Mouse (Mus musculus) heart, embryonic 16.5 days (tissue): ENCODE results near the gene Tbc1d8. TPM values are rescaled to one million over a fixed set of nuclear protein-coding genes. Genes with fewer than 3 reads are reported as not detected.

Experiments used
- ATAC-seq: fragments of 200-750 bp; cut with Nextera tagmentation; replicated peaks from 2 replicates; pipeline ENCODE4 v1.8.0; 2017; ENCODE audit warnings: moderate number of reproducible peaks; ENCODE audit not compliant: insufficient read depth, low FRiP score; ENCODE audit errors: extremely low read depth
- H3K27ac ChIP-seq: fragments of 300-500 bp; sonication (generic); 2 replicates; pipeline ENCODE4 v1.5.1; 2014; ENCODE audit warnings: mild to moderate bottlenecking, low read length, control low read depth, moderate library complexity
- H3K27me3 ChIP-seq: fragments of 300-500 bp; sonication (generic); 2 replicates; pipeline ENCODE4 v1.6.1; 2014; ENCODE audit warnings: low read length, mixed read lengths; ENCODE audit not compliant: control insufficient read depth, insufficient read depth
- H3K36me3 ChIP-seq: fragments of 300-500 bp; sonication (generic); 2 replicates; pipeline ENCODE4 v1.6.1; 2014; ENCODE audit not compliant: control insufficient read depth, insufficient read depth
- H3K4me1 ChIP-seq: fragments of 300-500 bp; sonication (generic); 2 replicates; pipeline ENCODE4 v1.6.1; 2014; ENCODE audit warnings: low read length, mixed read lengths; ENCODE audit not compliant: control insufficient read depth, insufficient read depth
- H3K4me2 ChIP-seq: fragments of 300-500 bp; sonication (generic); 2 replicates; pipeline ENCODE4 v1.6.1; 2014; ENCODE audit warnings: low read depth, mild to moderate bottlenecking, control low read depth, low read length
- H3K4me3 ChIP-seq: fragments of 300-500 bp; sonication (generic); 2 replicates; pipeline ENCODE4 v1.5.1; 2014; ENCODE audit warnings: mild to moderate bottlenecking, control low read depth, low read length
- H3K9ac ChIP-seq: fragments of 300-500 bp; sonication (generic); 2 replicates; pipeline ENCODE4 v1.6.1; 2014; ENCODE audit warnings: low read length, control low read depth
- H3K9me3 ChIP-seq: fragments of 300-500 bp; sonication (generic); replicated peaks from 2 replicates; pipeline ENCODE4 v1.6.1; 2016; ENCODE audit warnings: low read length; ENCODE audit not compliant: control insufficient read depth
- WGBS: fragments of 180-500 bp; shearing (Covaris S2); extraction: QIAGEN DNeasy Blood & Tissue Kit; methylation state at CpG from one replicate; pipeline ENCODE4 v1.1.7; 2014; 5-methylcytosine and 5-hydroxymethylcytosine counted together
- polyA plus RNA-seq: library from polyadenylated mRNA; unstranded; fragments of >200 nt; fragmentation: Nextera tagmentation; extraction: Ambion mirVana; gene quantifications from 2 replicates; pipeline ENCODE4 v1.2.1, GENCODE M21; 2015

The Tbc1d8 gene
- polyA plus RNA-seq, 1 experiment from 2014 or later = 11.2 TPM

DNA sequence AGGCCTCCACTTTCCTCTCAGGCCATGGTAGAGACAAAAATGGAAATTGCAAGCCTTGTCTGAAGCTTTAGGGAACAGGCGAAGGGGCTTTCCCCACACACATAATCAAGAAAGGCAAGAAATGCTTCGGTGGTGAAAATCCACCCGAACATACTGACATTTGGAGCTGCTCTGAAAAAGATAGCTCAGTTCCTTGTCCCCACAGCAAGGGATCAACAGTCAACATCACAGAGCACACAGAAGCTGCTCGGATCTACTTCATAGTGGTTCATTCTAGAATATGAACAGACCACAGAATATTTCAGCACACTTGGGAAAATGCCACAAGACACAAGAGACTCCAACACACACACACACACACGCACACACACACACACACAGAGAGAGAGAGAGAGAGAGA is 14.6 kb upstream of the Tbc1d8 start:
- no peak overlapping the region for H3K4me3 ChIP-seq
- peaks cover 3% of the 10 kb centered on the region; the same call in 1 of the 2 replicates for H3K9me3 ChIP-seq
- ATAC-seq = no peak
- H3K27ac ChIP-seq = no peak overlapping the region
- no peaks in the 10 kb centered on the region for H3K27me3 ChIP-seq
- no peak overlapping the region for H3K9ac ChIP-seq
- no peaks in the 10 kb centered on the region for H3K36me3 ChIP-seq
- no peak overlapping the region for H3K4me2 ChIP-seq
- H3K4me1 ChIP-seq = no peaks in the 10 kb centered on the region
- WGBS = 71% methylated on average over 5 of the region's 5 CpGs

DNA sequence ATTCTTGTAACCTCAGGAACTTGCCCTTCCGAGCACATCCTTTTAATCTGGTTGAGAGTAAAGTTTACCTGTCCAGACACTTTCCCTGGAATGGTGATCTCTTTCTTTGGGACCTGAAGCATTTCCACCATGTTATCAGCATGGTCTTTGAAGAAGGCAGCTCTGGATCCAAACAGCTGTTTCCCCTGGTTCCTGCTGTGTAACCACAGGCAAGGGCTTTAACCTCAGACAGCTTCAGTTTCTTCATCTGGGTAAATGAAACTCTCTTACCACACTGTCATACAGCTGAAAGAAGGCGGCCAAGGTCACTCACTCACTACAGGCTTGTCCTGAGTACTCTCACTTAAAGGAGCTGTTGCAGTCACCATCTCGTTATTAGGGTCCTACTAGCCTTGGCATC is 8.8 kb upstream of the Tbc1d8 start:
- H3K9ac ChIP-seq = no peak overlapping the region
- H3K27ac ChIP-seq = no peak overlapping the region
- no peak overlapping the region for H3K4me3 ChIP-seq
- H3K4me2 ChIP-seq = no peak overlapping the region
- no peak for ATAC-seq
- no peaks in the 10 kb centered on the region for H3K27me3 ChIP-seq
- no peaks in the 10 kb centered on the region for H3K36me3 ChIP-seq
- no peaks in the 10 kb centered on the region for H3K9me3 ChIP-seq
- no peaks in the 10 kb centered on the region for H3K4me1 ChIP-seq
- 73% methylated on average over 3 of the region's 3 CpGs for WGBS

DNA sequence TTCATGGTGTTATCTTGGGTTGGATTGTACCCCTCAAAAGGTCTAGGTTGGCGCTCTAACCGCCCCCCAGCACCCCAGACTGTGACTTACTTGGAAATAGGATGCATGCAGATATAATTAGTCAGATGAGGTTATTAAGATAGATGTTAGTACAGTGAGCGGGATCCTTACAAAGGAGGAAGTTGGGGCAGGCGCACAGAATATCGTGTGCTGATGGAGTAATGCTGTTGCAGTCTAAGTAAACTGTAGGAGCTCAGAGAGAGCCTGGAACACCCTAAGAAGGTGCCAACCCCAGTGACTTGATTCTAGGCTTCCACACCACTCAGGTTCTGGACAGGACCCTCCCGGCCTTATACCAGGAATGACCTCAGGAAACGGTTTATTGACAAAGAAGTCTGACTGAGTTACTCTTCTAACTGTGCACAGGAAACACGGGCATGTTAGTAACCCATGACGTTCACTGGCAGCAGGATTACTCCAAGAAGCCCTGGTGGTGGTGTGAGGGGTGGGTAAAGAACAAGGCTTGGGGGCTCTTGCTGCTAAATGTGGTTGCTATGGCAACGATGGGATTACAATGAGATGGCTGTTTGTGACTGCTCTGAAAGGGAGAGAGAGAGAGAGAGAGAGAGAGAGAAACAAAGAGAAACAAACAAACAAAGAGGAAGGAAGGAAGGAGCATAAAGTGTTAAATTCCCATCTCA is 3.7 kb upstream of the Tbc1d8 start:
- Histone ChIP-seq H3K4me1 (peaks cover 5% of the 10 kb centered on the region), H3K27ac (no peak overlapping the region), H3K27me3 (no peaks in the 10 kb centered on the region), H3K36me3 (no peaks in the 10 kb centered on the region), H3K4me2 (no peak overlapping the region), H3K9me3 (no peaks in the 10 kb centered on the region), H3K4me3 (no peak overlapping the region), H3K9ac (no peak overlapping the region)
- 56% methylated on average over 10 of the region's 10 CpGs for WGBS
- ATAC-seq = no peak

DNA sequence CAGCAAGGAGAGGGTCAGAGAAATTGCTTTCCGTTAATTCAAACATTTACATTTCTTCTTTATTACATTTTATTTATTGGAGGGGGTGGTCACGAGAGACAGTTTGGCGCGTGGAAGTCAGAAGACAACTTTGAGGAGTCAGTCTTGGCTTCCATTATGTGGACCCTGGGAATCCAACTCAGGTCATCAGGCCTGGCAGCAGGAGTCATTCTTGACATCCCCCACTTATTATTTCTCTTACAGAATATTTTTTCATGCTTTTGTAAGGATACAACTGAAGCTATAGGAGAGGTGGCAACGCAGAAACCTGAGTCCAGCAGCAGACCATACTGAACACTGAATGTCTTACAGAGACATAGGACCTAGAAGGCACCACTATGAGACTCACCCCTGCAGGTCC is 699 bp upstream of the Tbc1d8 start:
- Histone ChIP-seq H3K27me3 (no peaks in the 10 kb centered on the region), H3K4me3 (peak overlapping the region; percentile 78; the same call in 1 of the 2 replicates), H3K9ac (no peak overlapping the region), H3K9me3 (no peaks in the 10 kb centered on the region), H3K4me1 (peaks cover 8% of the 10 kb centered on the region), H3K36me3 (no peaks in the 10 kb centered on the region), H3K4me2 (peak overlapping the region; percentile 95), H3K27ac (peak overlapping the region; percentile 31)
- WGBS = 69% methylated on average over 5 of the region's 5 CpGs
- ATAC-seq = no peak

DNA sequence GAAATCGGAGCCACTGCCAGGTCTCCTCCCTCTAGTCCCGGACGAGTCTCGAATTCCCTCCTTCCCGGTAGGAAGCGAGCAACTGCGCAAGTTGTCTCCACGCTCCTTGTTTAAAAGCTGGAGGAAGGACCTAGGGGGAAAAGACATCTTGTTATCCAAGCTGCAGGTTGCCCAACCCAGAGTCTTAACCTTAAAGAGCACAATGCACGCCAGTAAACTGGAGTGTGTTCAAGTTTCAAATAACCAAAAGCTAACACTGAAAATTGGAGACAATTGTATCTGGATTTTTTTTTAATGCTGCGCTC is 293 bp upstream of the Tbc1d8 start:
- ATAC-seq = no peak
- Histone ChIP-seq H3K4me3 (peak overlapping the region; percentile 78), H3K9me3 (no peaks in the 10 kb centered on the region), H3K9ac (peak overlapping the region; percentile 72), H3K36me3 (no peaks in the 10 kb centered on the region), H3K27me3 (no peaks in the 10 kb centered on the region), H3K4me2 (peak overlapping the region; percentile 95), H3K4me1 (peaks cover 8% of the 10 kb centered on the region), H3K27ac (peak overlapping the region; percentile 85)
- 5% methylated on average over 10 of the region's 10 CpGs for WGBS

DNA sequence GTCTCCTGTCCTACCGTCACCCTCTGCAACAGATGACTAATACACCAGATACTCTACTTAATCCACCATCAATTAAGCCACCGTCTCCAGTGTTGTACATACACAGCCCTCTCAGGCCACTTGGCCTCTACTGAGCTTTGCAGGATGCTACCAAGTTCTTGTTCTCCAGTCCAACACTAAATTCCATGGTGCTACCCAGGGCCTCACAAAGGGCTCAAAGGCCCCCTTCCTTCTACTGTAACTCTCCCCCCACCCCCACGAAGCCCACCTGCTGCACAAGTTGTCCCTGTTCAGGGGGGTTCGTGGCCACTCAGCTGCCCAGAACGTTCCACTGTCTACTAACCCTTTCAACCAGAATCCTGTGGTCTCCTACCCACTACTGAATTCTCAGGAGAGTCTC is 1.5 kb downstream of the Tbc1d8 start:
- no peaks in the 10 kb centered on the region for H3K27me3 ChIP-seq
- H3K36me3 ChIP-seq = no peaks in the 10 kb centered on the region
- H3K4me2 ChIP-seq = peak overlapping the region; percentile 95
- ATAC-seq = no peak
- H3K9me3 ChIP-seq = no peaks in the 10 kb centered on the region
- H3K27ac ChIP-seq = no peak overlapping the region
- peak overlapping the region; percentile 80; the same call in 1 of the 2 replicates for H3K9ac ChIP-seq
- peak overlapping the region; percentile 78 for H3K4me3 ChIP-seq
- 72% methylated on average over 5 of the region's 5 CpGs for WGBS
- peaks cover 8% of the 10 kb centered on the region for H3K4me1 ChIP-seq

DNA sequence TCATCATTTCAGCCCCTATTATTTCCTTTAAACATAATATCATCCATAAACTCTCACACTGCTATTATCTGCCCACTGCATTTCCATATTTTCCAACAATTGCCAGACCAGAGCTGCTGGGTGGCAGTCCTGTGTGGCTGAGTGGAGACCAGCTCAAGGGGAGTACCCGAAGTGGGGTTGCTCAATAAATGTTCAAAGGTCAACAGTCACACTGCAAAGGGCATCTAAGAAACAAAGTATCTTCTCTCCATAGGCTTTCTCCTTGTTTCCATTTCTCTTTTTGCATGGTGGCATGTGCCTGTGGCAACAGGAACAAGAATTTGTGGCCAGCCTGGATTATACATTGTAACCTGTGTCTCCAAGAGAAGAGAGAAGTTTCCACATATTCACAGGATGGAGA is 2.2 kb downstream of the Tbc1d8 start:
- no peak for ATAC-seq
- Histone ChIP-seq H3K36me3 (no peaks in the 10 kb centered on the region), H3K4me2 (no peak overlapping the region), H3K27me3 (no peaks in the 10 kb centered on the region), H3K9me3 (no peaks in the 10 kb centered on the region), H3K4me3 (no peak overlapping the region), H3K27ac (no peak overlapping the region), H3K4me1 (peaks cover 8% of the 10 kb centered on the region), H3K9ac (no peak overlapping the region)
- WGBS = 86% methylated on average over 1 of the region's 1 CpGs

DNA sequence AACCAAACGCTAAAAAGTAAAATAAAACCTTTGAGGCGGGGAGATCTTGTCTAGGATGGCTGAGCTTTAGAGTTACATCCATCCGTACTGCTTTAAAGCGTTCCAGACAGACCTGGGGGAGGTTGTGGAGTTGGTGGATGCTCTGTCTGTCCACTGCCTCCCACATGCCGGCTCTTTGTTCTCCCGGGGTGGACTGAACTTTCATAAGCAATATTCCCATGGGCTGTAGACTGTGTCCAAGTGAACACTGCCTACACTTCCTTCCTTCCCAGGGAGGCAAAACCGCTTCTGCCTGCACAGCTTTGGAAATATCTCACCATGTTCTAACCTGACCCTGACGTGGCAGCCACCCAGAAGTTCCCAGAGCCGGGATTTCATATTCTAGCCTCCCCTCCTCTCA is 4.0 kb downstream of the Tbc1d8 start:
- no peak for ATAC-seq
- WGBS = 62% methylated on average over 9 of the region's 9 CpGs

DNA sequence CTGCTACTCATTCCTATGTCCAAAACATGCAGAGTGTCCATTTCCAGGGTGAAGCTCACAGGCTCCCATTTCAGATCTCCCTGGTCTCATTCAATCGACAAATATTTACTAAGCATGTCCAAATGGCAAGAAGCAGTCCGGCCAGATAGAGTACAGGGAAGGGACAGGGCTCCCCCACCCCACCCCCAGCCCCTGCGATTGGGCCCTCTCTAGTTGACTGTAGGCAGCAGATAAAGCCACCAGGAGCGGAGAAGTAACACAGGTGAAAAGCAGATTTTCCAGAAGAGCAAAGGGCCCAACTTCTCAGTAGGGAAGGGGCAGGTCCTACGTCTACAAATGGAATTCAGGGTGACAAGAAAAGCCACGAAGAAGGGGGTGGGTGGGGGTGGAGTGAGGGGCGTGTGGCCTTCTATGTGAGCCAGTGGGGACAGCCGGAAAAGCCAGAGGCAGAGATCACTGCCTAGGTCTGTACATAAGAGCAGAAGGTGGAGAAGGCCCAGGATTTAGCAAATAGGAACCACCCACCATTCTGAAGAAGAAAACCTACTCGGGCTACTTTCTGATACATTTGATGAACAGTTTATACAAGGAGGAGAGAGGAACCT is 7.2 kb downstream of the Tbc1d8 start:
- Histone ChIP-seq H3K4me2 (no peak overlapping the region), H3K9ac (no peak overlapping the region), H3K27me3 (no peaks in the 10 kb centered on the region), H3K4me3 (no peak overlapping the region), H3K4me1 (0 out of 2 replicates have a peak, but pooled peaks cover 2% of the 10 kb centered on the region), H3K9me3 (peaks cover 5% of the 10 kb centered on the region; the same call in 1 of the 2 replicates), H3K36me3 (no peaks in the 10 kb centered on the region), H3K27ac (no peak overlapping the region)
- ATAC-seq = no peak
- WGBS = 68% methylated on average over 9 of the region's 9 CpGs

More for the DNA sequence above, 4.0 kb downstream of the Tbc1d8 start:
- Histone ChIP-seq H3K4me2 (no peak overlapping the region), H3K27ac (no peak overlapping the region), H3K4me1 (peaks cover 8% of the 10 kb centered on the region), H3K36me3 (no peaks in the 10 kb centered on the region), H3K27me3 (no peaks in the 10 kb centered on the region), H3K9ac (no peak overlapping the region), H3K9me3 (peaks cover 5% of the 10 kb centered on the region; the same call in 1 of the 2 replicates), H3K4me3 (no peak overlapping the region)
